Mouse (Mus musculus) cerebellum, adult 9-11 months (tissue): ENCODE data around the gene Zranb1.

Experiments used
- DNase-seq: peaks from one replicate; pipeline ENCODE4 v3.0.0; 2022

Zranb1 gene

DNA sequence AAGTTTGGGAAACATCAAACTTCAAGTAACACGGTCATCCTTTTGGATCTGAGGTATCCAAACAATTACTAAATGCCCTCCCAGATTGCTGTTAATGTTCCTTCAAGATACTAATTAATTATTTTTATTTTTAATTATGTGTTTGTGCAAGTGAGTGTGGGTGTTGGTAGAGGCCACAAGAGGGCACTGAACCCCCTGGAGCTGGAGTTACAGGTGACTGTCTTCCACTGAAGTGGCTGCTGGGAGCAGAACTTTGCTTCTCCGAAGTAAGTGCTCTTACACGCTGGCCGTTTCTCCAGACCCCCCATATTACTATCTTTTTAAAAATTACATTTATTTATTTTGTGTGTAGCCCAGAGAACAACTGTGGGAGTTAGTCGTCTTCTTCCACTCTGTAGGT is 887 bp upstream of the Zranb1 start:
- no peak for DNase-seq

DNA sequence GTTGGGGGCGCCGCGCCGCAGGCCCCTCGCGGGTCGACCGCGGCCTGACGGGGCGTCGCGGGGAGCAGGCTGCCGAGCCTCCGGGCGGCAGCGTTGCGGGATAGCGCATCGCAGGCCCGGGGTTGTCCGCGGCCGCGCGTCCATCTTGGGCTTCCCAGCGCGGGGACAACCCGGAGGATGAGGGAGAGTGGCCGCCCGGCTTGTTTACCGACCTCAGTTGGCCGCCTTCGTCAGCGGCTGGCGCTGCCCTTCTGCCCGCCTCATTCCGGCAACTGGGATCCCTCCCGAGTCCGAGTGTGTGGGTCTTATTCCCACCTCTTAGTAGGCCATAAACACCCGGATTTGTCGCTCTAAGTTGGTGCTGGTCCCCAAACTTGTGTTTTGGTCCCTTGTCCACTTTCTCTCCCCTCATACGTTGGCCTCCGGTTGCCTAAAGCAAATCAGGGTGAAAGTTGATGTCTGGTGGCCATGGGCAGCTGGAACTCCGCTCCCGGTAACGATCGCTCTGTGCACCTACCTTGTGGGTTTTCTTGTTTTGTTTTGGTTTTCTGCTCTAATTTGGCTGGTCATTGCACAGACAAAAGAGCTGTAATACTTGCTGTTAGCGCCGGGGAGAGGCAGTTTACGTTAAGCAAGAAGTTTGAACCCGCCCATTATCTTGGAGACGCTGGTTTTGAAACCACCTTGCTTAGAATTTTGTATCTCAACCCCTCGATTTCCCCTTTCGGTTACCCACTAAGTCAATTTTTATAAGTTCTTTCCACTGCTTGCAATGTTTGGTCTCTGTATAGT is 814 bp downstream of the Zranb1 start:
- DNase-seq = peak; percentile 67

DNA sequence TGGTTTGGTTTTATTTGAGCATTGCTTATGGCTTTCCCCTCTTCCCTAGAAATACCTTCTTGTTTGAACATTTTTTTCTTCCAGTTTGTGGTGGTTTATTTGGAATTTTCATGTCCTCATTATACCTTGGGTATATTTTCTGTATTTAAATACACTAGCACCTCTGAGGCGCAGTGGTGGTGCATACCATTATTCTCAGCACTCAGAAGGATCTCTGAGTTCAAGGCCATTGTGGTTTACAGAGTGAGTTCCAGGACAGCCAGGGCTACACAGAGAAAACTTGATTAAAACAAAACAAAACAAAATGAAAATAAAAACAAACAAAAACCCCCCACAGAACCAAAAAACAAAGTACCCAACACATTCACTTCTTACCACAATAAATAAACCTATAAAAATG is 2.4 kb downstream of the Zranb1 start:
- no peak for DNase-seq

DNA sequence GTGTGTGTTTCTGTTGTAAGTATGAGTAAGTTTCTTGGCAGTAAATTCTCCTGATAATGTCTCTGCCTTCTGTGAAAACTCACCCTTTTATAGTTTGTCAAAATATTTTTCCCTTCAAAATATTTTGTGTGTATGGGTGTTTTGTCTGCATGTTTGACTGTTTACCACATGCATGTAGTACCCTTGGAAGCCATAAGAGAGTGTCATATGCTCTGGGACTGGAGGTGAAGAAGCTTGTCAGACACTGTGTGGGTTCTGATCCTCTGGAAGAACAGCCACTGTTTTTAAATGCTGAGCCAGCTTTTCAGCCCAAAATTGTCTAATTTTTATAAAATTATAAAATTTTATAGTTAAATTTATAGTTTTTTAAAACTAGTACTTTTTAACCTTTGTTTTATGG is 3.8 kb downstream of the Zranb1 start:
- DNase-seq = no peak

DNA sequence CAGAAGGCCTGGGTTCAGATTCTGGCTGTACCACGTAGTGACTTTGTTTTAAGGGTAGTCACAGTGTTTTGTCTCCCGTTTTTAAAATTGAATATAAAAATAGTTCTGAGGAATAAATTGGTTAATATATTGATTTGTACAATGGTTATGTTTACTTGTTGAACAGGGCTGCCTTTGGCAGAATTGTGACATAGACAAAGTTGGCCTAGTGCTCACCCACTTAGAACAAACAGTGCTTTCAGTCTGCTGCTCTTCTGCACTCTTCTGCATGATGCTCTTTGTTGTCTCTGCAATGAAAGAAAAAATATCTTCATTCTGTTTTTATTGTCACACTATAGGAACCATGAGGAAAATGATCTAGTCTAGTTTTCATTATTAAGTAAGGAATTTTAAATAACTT is 8.2 kb downstream of the Zranb1 start:
- DNase-seq = no peak

DNA sequence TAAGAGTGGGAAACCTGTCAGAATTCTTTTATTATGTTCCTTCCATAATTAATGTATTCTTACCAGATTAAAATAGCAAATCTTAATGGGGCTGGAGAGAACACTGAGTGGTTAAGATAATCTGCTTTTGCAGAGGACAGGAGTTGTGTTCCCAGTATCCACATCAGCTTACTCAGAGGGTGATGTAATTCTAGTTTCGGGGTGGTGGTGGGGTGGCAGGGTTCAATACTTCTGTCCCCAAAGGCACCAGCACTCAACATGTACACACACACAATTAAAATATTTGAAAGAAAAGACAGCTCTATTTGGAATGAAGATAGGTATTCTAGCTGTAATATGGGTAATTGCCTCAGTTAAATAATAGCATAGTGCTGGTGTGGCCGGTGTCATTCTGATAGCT is 9.6 kb downstream of the Zranb1 start:
- DNase-seq = no peak

DNA sequence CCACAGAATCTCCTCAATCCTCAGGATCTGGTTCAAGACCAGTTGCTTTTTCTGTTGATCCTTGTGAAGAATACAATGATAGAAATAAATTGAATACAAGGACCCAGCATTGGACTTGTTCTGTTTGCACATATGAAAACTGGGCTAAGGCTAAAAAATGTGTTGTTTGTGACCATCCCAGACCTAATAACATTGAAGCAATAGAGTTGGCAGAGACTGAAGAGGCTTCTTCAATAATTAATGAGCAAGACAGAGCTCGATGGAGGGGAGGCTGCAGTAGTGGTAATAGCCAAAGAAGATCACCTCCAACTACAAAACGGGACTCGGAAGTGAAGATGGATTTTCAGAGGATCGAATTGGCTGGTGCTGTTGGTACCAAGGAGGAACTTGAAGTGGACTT is 19.0 kb downstream of the Zranb1 start:
- DNase-seq = no peak

DNA sequence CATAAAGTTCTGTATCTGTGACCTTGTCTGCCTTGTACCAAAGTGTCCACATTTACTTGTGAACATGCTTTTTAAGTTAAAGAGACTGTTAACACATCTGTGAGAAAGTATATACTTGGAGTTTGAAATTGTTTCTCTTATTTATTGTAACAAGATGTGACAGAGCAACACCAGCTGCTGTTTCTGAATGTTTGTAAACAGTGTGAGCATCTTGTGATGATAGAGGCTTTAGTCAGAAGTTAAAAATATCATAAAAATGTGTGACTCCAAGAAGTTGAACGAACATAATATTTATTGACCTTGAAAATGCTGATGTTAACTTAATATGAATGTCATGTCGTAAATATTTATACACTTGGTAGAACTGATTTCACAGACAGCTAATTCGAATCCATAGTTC is 19.7 kb downstream of the Zranb1 start:
- no peak for DNase-seq

DNA sequence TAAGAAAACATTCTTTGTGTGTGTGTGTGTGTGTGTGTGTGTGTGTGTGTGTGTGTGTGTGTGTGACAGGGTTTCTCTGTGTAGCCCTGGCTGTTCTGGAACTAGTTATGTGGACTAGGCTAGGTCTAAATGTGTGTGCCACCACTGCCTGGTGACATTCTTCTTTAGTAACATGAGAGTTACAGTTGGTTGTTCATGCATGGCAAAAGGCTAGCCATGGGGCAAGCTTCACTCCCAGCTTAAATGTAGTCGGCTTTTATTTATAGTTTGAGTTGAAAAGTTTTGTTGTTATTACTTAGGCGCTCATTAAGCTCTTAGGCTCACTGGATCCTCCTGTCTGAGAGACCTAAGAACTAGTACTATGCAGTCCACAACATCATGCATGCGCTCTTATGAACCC is 33.5 kb downstream of the Zranb1 start:
- no peak for DNase-seq

DNA sequence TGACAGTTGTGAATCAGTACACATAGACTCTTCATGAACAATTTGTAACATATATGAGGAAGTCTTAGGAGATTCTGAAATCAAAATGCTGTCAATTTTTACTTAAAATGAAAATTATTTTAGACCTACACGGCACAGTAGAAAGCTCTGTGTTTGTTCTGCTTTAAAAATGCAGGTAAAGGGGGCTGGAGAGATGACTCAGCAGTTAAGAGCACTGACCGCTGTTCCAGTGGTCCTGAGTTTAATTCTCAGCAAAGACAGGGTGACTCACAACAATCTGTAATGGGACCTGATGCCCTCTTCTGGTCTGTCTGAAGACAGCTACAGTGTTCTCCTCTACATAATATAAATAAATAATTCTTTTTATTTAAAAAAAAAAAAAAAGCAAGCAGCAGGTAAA is 34.8 kb downstream of the Zranb1 start:
- no peak for DNase-seq

DNA sequence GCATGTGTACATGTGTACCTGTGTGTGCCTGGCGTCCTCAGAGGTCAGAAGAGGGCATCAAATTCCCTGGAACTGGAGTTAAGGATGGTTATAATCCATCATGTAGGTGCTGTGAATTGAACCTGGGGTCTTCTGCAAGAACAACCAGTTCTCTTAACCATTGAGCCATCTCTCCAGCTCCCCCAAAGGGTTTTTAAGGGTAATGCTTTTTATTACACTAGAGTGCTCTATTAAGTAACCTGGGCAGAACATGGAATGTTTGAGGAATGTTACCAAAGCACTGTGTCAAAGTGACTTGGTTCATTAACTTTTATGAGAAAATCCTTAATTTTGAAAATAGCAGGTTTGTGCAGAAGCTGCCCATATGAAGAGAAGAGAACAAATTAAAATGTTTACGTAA is 41.1 kb downstream of the Zranb1 start:
- no peak for DNase-seq

DNA sequence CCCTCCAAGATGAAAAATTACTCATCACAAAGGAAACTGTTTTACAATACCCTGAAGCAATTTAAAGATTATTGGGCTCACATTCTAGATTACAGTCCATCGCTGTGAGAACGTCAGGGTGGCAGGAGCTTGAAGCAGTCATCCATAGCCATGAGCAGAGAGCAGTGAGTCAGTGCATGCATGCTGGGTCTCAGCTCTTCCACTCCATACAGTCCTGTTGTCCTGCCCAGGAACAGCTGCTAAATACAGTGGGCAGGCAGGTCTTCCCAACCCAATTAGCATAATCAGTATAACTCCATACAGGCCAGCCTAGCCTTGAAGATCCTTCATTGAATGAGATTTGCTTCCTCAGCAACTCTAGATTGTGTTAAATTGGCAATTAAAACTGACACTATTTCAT is 45.1 kb downstream of the Zranb1 start:
- DNase-seq = no peak

DNA sequence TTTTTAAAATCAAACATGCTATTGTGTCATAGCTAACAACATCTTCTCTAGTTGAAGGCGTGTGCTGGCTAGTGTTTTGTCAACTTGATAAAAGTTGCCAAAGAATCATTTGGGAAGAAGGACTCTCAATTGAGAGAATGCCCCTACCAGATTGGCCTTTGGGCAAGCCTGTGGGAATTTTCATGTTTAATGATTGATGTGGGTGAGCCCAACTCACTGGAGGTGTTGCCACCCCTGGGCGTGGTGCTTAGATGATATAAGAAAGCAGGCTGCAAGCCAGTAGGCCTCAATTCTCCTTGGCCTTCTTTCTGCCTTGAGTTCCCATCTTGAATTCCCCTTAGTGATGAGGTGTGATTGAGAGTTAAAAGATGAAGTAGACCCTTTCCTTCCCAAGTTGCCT is 47.0 kb downstream of the Zranb1 start:
- DNase-seq = no peak

DNA sequence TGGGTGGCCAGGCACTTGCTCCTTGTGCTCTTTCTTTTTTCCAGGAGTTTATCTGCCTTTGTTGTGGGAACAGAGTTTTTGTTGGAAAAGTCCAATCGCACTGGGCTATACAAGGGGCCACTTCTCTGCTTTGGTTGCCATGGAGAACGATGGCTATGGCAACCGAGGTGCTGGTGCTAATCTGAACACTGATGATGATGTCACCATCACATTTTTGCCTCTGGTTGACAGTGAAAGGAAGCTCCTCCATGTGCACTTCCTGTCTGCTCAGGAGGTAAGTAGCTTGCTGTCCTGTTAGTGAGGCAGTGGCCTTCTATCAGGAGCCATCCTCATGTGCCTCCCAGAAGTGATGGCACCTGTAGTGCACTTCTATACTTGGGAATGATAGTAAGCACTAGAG is 51.7 kb downstream of the Zranb1 start:
- no peak for DNase-seq

DNA sequence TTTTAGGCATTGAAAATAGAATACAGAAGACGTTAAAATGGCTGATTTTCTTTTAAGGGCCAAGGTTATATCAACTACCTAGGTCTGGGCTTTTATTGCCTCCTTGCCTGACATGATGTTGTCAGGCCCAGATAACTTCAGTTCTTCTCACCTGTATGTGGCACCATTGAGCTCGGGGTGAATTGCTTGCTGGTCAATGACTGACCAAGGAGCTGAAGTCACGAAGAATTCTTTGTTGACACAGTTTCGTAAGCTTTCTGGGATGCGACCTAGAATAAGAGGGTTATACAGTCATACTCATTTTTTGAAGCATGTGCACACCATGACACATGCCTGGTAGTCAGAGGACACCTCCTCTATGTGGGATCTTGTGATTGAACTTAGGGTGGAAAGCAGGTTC is 58.9 kb downstream of the Zranb1 start:
- no peak for DNase-seq

DNA sequence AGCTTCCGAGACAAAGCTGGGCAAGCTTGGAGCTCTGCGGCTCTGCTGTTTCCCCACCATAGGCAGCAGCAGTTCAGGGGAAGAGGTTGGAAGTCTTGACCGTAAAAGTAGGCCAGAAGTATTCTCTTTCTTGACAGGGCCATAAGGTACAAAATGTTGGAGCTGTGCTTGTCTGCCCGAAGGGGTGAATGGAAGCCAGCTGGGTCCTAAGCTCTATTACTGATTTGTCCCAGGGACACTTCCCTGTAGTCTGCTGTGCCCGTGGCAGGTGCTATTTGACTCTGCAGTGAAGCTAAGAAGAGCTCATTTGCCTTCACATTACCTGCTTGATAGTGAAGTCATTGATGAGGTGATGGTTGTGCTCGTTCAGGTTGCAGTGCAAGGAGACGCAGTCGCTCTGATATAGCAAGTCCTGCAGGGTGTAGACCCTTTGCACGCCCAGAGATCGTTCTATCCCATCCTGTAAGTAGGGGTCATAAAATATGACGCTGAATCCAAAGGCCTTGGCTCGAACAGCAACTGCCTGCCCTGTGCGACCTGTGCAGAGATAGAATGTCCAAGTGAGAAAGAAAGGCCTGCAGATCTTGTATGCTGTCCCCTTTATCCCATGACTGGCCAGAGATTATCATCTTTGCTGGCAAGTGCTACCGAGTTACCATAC is 60.4 kb downstream of the Zranb1 start:
- DNase-seq = peak; percentile 9

DNA sequence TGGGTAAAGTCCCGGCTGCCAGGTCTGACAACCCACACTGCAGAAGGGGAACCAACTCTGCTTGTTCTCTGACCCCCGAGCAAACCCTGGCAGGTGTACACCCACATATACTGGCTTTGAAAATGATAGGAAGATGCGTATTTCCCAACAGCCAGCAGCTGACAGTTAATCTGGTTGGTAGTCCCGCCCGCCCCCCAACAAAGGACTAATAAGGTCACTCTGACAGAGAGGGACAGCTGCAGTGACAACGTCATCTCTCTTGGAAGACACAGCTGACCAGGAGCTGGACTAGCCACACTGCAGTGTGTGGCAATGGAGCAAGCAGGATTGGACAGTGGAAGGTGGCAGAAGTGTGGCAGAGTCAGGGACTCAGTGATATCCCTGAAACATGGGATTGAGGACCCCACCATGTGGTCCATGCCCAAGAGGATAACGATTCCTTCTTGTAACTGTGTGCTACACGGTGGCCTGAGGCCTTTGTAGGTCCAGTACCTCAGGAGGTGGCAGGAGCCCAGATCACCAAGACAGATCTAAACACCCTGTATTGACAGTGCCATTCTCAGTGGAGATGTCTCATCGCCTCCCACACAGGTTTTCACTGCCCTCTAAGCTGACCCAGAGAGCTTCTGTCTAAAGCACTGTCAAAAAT is 62.1 kb downstream of the Zranb1 start:
- DNase-seq = no peak

DNA sequence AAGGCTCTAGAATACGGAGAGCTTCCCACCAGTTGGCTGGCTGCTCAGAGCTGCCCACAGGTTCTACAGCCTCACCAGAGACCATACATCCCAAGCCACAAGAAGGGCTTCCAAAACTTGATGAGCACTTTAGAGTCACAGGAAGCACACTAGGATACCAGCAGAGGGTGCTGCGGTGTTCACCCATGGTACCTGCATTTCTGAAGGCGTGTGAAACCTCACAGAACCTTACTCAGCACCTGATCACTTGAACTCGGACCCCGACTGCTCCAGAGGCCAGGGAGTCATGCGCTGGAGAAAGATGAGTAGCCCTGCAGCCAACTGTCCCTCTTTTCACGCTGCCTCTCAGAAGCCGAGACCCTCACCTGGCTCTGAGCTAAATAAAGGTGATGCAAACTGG is 63.2 kb downstream of the Zranb1 start:
- DNase-seq = no peak

DNA sequence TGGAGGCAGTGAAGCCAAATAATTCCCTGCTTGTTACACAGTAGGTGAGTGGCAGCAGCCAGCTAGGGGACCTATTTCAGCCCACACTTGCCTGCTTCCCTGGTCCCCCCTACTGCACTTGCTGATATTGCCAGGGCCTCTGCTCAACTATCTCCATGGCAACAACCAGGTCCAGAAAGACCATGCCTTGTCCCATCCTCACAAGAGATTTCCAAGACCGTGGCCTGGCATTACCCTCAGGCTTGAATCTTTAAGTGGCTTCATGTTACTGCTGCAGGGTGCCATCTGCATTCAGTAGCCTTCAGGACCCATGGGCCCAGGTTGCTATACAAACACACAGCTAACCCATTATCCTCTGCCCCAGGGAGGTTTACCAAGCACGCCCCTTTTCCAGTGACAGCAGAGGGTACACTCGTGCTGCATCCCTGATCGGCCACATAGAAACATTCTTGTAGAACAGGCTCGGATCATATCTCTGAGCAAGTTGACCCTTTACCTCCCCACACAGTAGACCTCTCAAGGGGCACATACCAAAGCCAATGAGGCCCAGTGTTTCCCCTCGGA is 63.8 kb downstream of the Zranb1 start:
- DNase-seq = no peak

DNA sequence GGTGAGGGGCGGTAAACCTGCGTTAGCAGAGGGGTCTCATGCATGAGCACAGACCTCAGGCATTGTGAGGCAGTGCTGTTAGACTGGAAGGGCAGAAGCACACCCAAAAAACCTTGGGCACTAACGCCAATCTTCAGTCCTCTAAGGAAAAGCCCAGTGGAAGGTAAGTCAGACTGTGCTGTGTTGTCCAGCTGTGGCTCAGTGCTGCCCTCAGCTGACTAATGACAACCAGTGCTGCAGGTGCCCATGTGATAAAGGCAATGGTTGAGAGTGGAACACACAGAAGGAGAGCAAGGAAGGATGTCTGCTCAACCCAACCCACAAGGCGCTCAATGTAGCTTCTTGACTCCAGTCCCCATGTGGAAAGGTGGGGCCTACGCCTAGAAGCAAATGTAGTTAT is 65.4 kb downstream of the Zranb1 start:
- DNase-seq = peak; percentile 28

DNA sequence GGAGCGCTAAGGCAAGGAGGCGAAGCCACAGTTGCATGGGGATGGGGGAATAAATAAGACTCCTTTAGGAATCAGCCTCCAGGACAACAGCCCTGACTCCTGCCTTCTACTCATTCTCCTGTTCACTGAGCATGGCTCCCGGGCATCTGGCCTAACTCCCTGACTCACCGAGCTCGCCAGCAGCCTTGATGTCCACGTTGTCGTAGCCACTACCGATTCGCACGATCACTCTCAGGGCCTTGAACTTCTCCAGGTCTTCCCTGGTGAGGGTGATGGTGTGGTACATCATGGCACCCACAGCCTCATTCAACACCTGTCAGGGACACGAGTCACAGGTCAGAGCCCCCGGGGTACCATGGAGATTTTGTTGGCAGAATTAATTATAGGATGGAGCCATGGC is 67.7 kb downstream of the Zranb1 start:
- DNase-seq = peak; percentile 11

DNA sequence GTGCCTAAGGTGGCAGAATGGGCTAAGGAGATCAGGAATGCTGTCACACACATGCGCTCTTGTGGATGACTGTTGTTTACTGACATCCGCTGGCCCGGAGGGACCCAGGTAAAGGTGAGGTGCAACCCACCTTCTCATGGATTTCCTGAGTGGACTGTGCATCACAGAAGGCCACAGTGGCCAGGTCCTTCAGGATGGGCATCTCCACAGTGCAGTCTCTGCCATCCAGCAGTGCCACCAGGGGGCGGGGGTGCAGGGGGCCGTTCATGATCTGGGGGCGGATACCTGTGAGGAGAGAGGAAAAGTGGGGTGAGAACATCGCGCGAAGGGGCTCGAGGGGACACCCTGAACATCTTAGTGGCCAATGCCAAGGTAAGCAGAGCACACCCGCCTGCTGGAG is 68.1 kb downstream of the Zranb1 start:
- DNase-seq = peak; percentile 13

DNA sequence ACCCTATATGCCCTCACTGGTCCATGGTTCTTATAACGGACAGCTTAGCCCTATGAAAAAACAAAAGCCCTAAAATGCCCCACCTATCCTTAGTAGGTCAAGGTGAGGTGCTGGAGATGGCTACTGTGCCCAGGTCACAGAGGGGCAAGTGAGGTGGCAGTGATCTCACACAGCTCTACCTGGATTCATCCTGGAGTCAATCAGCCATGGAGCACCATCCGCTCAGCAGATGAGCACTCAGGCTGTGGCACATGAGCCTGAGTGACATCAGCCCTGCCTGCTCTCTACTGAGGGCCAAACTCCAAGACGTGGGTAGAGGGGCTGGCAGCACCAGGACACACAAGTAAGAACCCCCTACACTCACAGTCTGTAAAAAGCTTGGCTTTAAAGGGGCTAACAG is 70.4 kb downstream of the Zranb1 start:
- DNase-seq = peak; percentile 30

DNA sequence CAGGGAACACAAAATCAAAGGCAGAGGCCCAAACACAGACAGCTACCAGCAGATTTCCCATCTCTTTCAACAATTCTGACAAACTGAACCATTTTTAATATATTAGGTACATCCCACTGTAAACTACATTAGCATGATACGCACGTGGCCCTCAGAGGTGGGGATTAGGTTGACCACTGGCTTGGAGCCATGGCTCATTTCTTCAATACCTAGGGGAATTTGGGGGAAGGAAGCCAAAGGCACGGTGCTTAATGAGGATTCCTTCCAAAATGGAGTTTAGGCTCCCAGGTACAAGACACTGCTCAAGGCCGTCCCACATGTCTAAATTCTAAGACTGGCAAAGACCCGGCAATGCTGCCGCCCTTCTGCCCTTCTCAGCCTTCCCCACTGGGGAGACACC is 71.3 kb downstream of the Zranb1 start:
- DNase-seq = peak; percentile 47
